Mouse (Mus musculus) bone marrow, adult 2 months (tissue): ENCODE measurements at regions not wholly inside any gene's neighbourhood (a gene's known extent, or its start where the extent isn't known, plus 50 kb on each side); places are given as distances from the start of the nearest gene placed in this dataset.

ENCODE experiments used
- H3K27ac ChIP-seq: fragments of 200-500 bp; 2 replicates; pipeline ENCODE4 v1.5.1; 2012; ENCODE audit warnings: low read depth, mild to moderate bottlenecking, control low read depth, inconsistent platforms, low read length; ENCODE audit not compliant: control insufficient read depth, poor library complexity, insufficient read depth
- H3K4me1 ChIP-seq: fragments of 200-500 bp; 2 replicates; pipeline ENCODE4 v1.6.1; 2011; ENCODE audit warnings: low read length; ENCODE audit not compliant: control insufficient read depth, insufficient read depth
- H3K4me3 ChIP-seq: fragments of 200-500 bp; replicated peaks from 2 replicates; pipeline ENCODE3; 2011; ENCODE audit warnings: mild to moderate bottlenecking, low read depth, low read length, control low read depth; ENCODE audit not compliant: control insufficient read depth
- CTCF ChIP-seq: fragments of 200-500 bp; IDR thresholded peaks from 2 replicates; pipeline ENCODE4 v1.5.1; 2011; ENCODE audit warnings: low read length, control low read depth; ENCODE audit not compliant: control insufficient read depth, insufficient read depth
- POLR2A ChIP-seq: fragments of 200-500 bp; IDR thresholded peaks from 2 replicates; pipeline ENCODE4 v1.6.1; 2011; ENCODE audit warnings: low read depth, mild to moderate bottlenecking, control low read depth, low read length, borderline replicate concordance; ENCODE audit not compliant: control insufficient read depth
- WGBS: fragments of 180-500 bp; shearing (Covaris S2); methylation state at CpG from one replicate; pipeline ENCODE4 v1.1.7; 2018; 5-methylcytosine and 5-hydroxymethylcytosine counted together

- Histone ChIP-seq H3K4me1 (no peaks in the 10 kb centered on the region), H3K27ac (no peak overlapping the region), H3K4me3 (no peak overlapping the region)
- TF ChIP-seq POLR2A (no peak), CTCF (no peak)
- WGBS: 74% methylated on average over 6 of the region's 6 CpGs
Measured at GRCm38 (mm10) chr3:149163591-149163990, 173.2 kb upstream of the Adgrl2 start.

GRCm38 (mm10) chr3:149160833-149161232, 170.5 kb upstream of the Adgrl2 start:
- no peak overlapping the region for H3K4me3 ChIP-seq
- H3K27ac ChIP-seq: no peak overlapping the region
- H3K4me1 ChIP-seq: no peaks in the 10 kb centered on the region
- WGBS: 90% methylated on average over 11 of the region's 11 CpGs
- TF ChIP-seq POLR2A: no peak
- no peak for TF ChIP-seq CTCF

GRCm38 (mm10) chr3:149157381-149157780, 167.0 kb upstream of the Adgrl2 start:
- TF ChIP-seq CTCF: no peak
- no peak for TF ChIP-seq POLR2A
- WGBS: 84% methylated on average over 8 of the region's 8 CpGs
- H3K4me3 ChIP-seq: no peak overlapping the region
- H3K27ac ChIP-seq: no peak overlapping the region
- H3K4me1 ChIP-seq: no peaks in the 10 kb centered on the region

- TF ChIP-seq CTCF: no peak
- WGBS: 71% methylated on average over 4 of the region's 4 CpGs
- H3K27ac ChIP-seq: no peak overlapping the region
Measured at GRCm38 (mm10) chr3:149152312-149152711, 162.0 kb upstream of the Adgrl2 start.

GRCm38 (mm10) chr3:149150796-149151195, 160.4 kb upstream of the Adgrl2 start:
- 53% methylated on average over 3 of the region's 3 CpGs for WGBS
- Histone ChIP-seq H3K4me3 (no peak overlapping the region), H3K4me1 (no peaks in the 10 kb centered on the region), H3K27ac (no peak overlapping the region)
- TF ChIP-seq CTCF (no peak), POLR2A (no peak)

More at GRCm38 (mm10) chr3:149152312-149152711, 162.0 kb upstream of the Adgrl2 start:
- Histone ChIP-seq H3K4me3 (no peak overlapping the region), H3K4me1 (no peaks in the 10 kb centered on the region)

GRCm38 (mm10) chr3:149148608-149149007, 158.3 kb upstream of the Adgrl2 start:
- Histone ChIP-seq H3K27ac (no peak overlapping the region), H3K4me1 (no peaks in the 10 kb centered on the region), H3K4me3 (no peak overlapping the region)
- 73% methylated on average over 8 of the region's 8 CpGs for WGBS
- no peak for TF ChIP-seq POLR2A
- no peak for TF ChIP-seq CTCF

- no peaks in the 10 kb centered on the region for H3K4me1 ChIP-seq
- H3K4me3 ChIP-seq: no peak overlapping the region
- no peak overlapping the region for H3K27ac ChIP-seq
- whole genome bisulfite sequencing: 91% methylated on average over 6 of the region's 6 CpGs
- TF ChIP-seq CTCF (no peak), POLR2A (no peak)
Measured at GRCm38 (mm10) chr3:149147916-149148315, 157.6 kb upstream of the Adgrl2 start.

- Histone ChIP-seq H3K27ac (no peak overlapping the region), H3K4me1 (no peaks in the 10 kb centered on the region), H3K4me3 (no peak overlapping the region)
- no peak for TF ChIP-seq POLR2A
- TF ChIP-seq CTCF: no peak
- WGBS: 62% methylated on average over 9 of the region's 9 CpGs
Measured at GRCm38 (mm10) chr3:149146673-149147072, 156.3 kb upstream of the Adgrl2 start.

GRCm38 (mm10) chr3:149140461-149140860, 150.1 kb upstream of the Adgrl2 start:
- TF ChIP-seq CTCF (no peak), POLR2A (no peak)
- 79% methylated on average over 3 of the region's 3 CpGs for WGBS
- Histone ChIP-seq H3K4me1 (no peaks in the 10 kb centered on the region), H3K4me3 (no peak overlapping the region), H3K27ac (no peak overlapping the region)
